21 mouse cellular contexts compared by ENCODE assay signal in genomic region chr16:92325062-92325406, GRCm38 (mm10). TPM values are rescaled to one million over a fixed set of nuclear protein-coding genes. Genes with fewer than 3 reads are reported as not detected.
"Had no signal": no experiment of that assay in that cellular context is flagged by ENCODE, and none has a peak within 500 bp of the region (broad histone marks: within the 10 kb centered on the region; RNA-seq: fewer than 3 reads in every experiment).

No protein-coding gene starts in this region.

- DNase-seq: kidney, adult 18-20 months; kidney, postnatal 14 days; lung, postnatal 14 days; right cerebral cortex, postnatal 14 days; thymus, postnatal 14 days had no signal

- H3K4me2 ChIP-seq: intestine, embryonic 15.5 days; kidney, embryonic 15.5 days; limb, embryonic 15.5 days; liver, embryonic 12.5 days; lung, embryonic 15.5 days; stomach, embryonic 15.5 days had no signal

- H3K27ac ChIP-seq: intestine, embryonic 15.5 days; kidney, embryonic 15.5 days; left cerebral cortex, adult 2 months; limb, embryonic 15.5 days; liver, embryonic 12.5 days; lung, embryonic 15.5 days; macrophage; stomach, embryonic 15.5 days had no signal

- H3K4me1 ChIP-seq: kidney, embryonic 15.5 days; liver, embryonic 12.5 days; lung, embryonic 15.5 days had no signal

- ATAC-seq: intestine, embryonic 15.5 days; liver, embryonic 12.5 days had no signal

- H3K9ac ChIP-seq: intestine, embryonic 15.5 days; kidney, embryonic 15.5 days; limb, embryonic 15.5 days; liver, embryonic 12.5 days; lung, embryonic 15.5 days; stomach, embryonic 15.5 days had no signal

- H3K9me3 ChIP-seq: intestine, embryonic 15.5 days; kidney, embryonic 15.5 days; limb, embryonic 15.5 days; liver, embryonic 12.5 days; lung, embryonic 15.5 days; megakaryocyte, embryonic 14.5 days; stomach, embryonic 15.5 days had no signal

- H3K4me3 ChIP-seq: intestine, embryonic 15.5 days; kidney, embryonic 15.5 days; left cerebral cortex, adult 2 months; limb, embryonic 15.5 days; liver, embryonic 12.5 days; lung, embryonic 15.5 days; megakaryocyte, embryonic 14.5 days; stomach, embryonic 15.5 days had no signal

- H3K36me3 ChIP-seq: intestine, embryonic 15.5 days; kidney, embryonic 15.5 days; limb, embryonic 15.5 days; liver, embryonic 12.5 days; lung, embryonic 15.5 days; stomach, embryonic 15.5 days had no signal

- H3K27me3 ChIP-seq: intestine, embryonic 15.5 days; kidney, embryonic 15.5 days; limb, embryonic 15.5 days; lung, embryonic 15.5 days; stomach, embryonic 15.5 days had no signal

RNA-seq across cellular contexts. Expression of gene Fam243, which starts 3.8 kb away (rescaled TPM):
- total RNA-seq: layer of hippocampus, postnatal 25 days; left cerebral cortex, adult 2 months; left cerebral cortex, postnatal 14 days; monocyte, adult 5-6 weeks had no signal
- polyA plus RNA-seq: intestine, embryonic 15.5 days; kidney, embryonic 15.5 days; limb, embryonic 11.5 days; limb, embryonic 15.5 days; liver, embryonic 12.5 days; liver, embryonic 16.5 days; lung, embryonic 15.5 days; macrophage; neural tube, embryonic 14.5 days; spleen, adult 2 months; stomach, embryonic 15.5 days had no signal

RNA-seq across cellular contexts. Expression of gene Kcne2, which starts 32.8 kb away (rescaled TPM):
- total RNA-seq: monocyte, adult 5-6 weeks had no signal
- polyA plus RNA-seq: intestine, embryonic 15.5 days; liver, embryonic 12.5 days; liver, embryonic 16.5 days; macrophage; spleen, adult 2 months had no signal

RNA-seq across cellular contexts. Expression of gene Kcne1, which starts 34.2 kb away (rescaled TPM):
- total RNA-seq: layer of hippocampus, postnatal 25 days; left cerebral cortex, adult 2 months; left cerebral cortex, postnatal 14 days; monocyte, adult 5-6 weeks had no signal
- polyA plus RNA-seq: liver, embryonic 12.5 days; liver, embryonic 16.5 days; macrophage; spleen, adult 2 months had no signal
